Mouse (Mus musculus): ENCODE results near the gene Anapc15.

DNA sequence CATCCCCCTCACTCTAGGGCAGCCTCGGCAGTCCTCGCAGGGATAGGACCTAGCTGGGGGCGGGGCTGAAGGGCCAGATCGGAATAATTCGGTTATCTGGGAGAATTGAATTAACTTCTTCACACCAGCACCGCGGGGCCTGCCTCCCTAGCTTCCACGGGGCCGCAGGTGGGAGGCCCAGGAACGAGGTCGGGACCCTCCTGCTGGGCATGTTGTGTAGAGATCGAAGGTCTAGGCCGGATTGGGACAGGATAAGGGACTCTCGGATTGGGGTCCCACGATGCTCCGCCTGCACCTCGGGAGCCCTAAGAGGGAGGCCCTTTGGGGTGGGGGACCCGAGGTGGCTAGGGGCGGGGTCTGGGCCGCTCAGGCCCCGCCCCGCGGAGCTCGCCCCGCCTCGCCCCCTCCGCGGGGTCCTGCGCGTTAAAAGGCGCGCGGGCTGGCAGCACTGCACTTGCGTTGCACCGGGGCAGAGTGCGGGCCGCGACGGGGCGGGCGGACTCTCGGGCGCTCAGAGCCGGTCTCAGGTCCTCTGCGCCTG is 45.6 kb upstream of the Anapc15 start, which contains the start of gene Phox2a:
- TF ChIP-seq TAL1 (IDR thresholded peaks at IDR 0.05; ENCODE audit: low read length) (no peak), GATA1 (IDR thresholded peaks at IDR 0.05; ENCODE audit: low read length) (no peak)

Data from erythroblast, embryonic 14.5 days (primary cell).